Mouse (Mus musculus): Measurements from ENCODE around the gene Camk2d. TPM values are rescaled to one million over a fixed set of nuclear protein-coding genes. Genes with fewer than 3 reads are reported as not detected.

Gene Camk2d
- polyA plus RNA-seq, 1 experiment from 2014 or later = 10.5 TPM

DNA sequence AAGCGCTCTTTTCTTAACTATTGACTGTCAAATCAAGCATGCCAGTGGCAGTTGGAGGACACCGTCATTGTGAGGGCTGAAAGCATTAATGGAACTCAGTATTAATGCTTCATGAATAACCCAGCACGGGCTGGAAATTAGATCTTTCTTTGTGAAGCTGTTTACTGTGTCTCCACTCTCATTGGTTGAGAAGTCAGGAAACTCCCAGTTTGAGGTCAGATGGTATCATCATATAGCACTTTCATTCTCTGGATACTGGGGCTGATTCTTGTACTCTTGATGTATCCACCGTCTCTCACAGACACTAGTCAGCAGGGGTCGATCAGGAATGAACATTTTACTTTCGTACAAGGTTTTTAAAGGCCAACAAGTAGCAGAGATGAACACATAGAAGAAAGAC, 54.6 kb downstream of the Camk2d start:
- H3K27ac ChIP-seq (ENCODE audit: low read depth, low read length) = no peak overlapping the region
- H3K4me3 ChIP-seq (ENCODE audit: low read depth, low read length) = no peak overlapping the region
- 78% methylated on average over 6 of the region's 6 CpGs for WGBS
- no peak for ATAC-seq (replicated peaks; ENCODE audit: low FRiP score)
- no peak overlapping the region for H3K9ac ChIP-seq (ENCODE audit: low read depth, low read length)
- H3K27me3 ChIP-seq (replicated peaks; ENCODE audit: control insufficient read depth, insufficient read depth, low read length) = no peaks in the 10 kb centered on the region
- H3K9me3 ChIP-seq (ENCODE audit: control insufficient read depth, low read length) = no peaks in the 10 kb centered on the region
- H3K36me3 ChIP-seq (ENCODE audit: control insufficient read depth, insufficient read depth, low read length) = no peaks in the 10 kb centered on the region
- no peaks in the 10 kb centered on the region for H3K4me1 ChIP-seq (replicated peaks; ENCODE audit: control insufficient read depth, insufficient read depth, low read length)
- H3K4me2 ChIP-seq = no peak overlapping the region
- DNase-seq (ENCODE audit: low spot score) = no peak

GRCm38 (mm10) chr3:126652361-126652760, 56.3 kb downstream of the Camk2d start:
- ATAC-seq (replicated peaks; ENCODE audit: low FRiP score) (no peak), DNase-seq (ENCODE audit: low spot score) (no peak)
- Histone ChIP-seq H3K36me3 (ENCODE audit: control insufficient read depth, insufficient read depth, low read length) (no peaks in the 10 kb centered on the region), H3K27ac (ENCODE audit: low read depth, low read length) (no peak overlapping the region), H3K4me3 (ENCODE audit: low read depth, low read length) (no peak overlapping the region), H3K4me1 (replicated peaks; ENCODE audit: control insufficient read depth, insufficient read depth, low read length) (no peaks in the 10 kb centered on the region), H3K27me3 (replicated peaks; ENCODE audit: control insufficient read depth, insufficient read depth, low read length) (no peaks in the 10 kb centered on the region), H3K4me2 (no peak overlapping the region), H3K9ac (ENCODE audit: low read depth, low read length) (no peak overlapping the region), H3K9me3 (ENCODE audit: control insufficient read depth, low read length) (no peaks in the 10 kb centered on the region)
- 79% methylated on average over 2 of the region's 2 CpGs for WGBS

DNA sequence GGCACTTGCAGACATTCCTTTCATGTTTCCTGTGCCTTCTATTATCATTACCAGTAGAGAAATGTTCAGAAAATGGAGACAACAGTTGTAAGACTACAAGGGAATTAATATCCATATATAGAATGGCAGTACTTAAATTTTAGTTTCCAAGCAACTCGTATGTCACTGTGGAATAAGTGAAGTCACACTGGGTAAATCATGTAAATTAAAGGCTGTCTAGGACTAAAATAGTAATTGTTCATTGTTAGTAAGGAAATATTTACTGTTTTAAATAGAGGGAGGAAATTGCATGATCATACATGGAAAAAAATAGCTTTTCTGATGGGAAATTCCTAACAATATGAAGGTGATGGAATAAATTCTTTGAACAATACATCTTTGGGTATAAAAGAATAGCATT, 57.0 kb downstream of the Camk2d start:
- H3K36me3 ChIP-seq (ENCODE audit: control insufficient read depth, insufficient read depth, low read length) = no peaks in the 10 kb centered on the region
- H3K4me1 ChIP-seq (replicated peaks; ENCODE audit: control insufficient read depth, insufficient read depth, low read length) = no peaks in the 10 kb centered on the region
- H3K4me3 ChIP-seq (ENCODE audit: low read depth, low read length) = no peak overlapping the region
- WGBS = 78% methylated on average over 1 of the region's 1 CpGs
- H3K9me3 ChIP-seq (ENCODE audit: control insufficient read depth, low read length) = no peaks in the 10 kb centered on the region
- no peaks in the 10 kb centered on the region for H3K27me3 ChIP-seq (replicated peaks; ENCODE audit: control insufficient read depth, insufficient read depth, low read length)
- no peak for DNase-seq (ENCODE audit: low spot score)
- no peak overlapping the region for H3K9ac ChIP-seq (ENCODE audit: low read depth, low read length)
- no peak overlapping the region for H3K27ac ChIP-seq (ENCODE audit: low read depth, low read length)
- H3K4me2 ChIP-seq = no peak overlapping the region
- no peak for ATAC-seq (replicated peaks; ENCODE audit: low FRiP score)

GRCm38 (mm10) chr3:126656173-126656572, 60.1 kb downstream of the Camk2d start:
- WGBS = 59% methylated on average over 3 of the region's 3 CpGs
- Histone ChIP-seq H3K9ac (ENCODE audit: low read depth, low read length) (no peak overlapping the region), H3K27ac (ENCODE audit: low read depth, low read length) (no peak overlapping the region), H3K4me3 (ENCODE audit: low read depth, low read length) (no peak overlapping the region), H3K4me1 (replicated peaks; ENCODE audit: control insufficient read depth, insufficient read depth, low read length) (no peaks in the 10 kb centered on the region), H3K4me2 (no peak overlapping the region), H3K27me3 (replicated peaks; ENCODE audit: control insufficient read depth, insufficient read depth, low read length) (no peaks in the 10 kb centered on the region), H3K9me3 (ENCODE audit: control insufficient read depth, low read length) (no peaks in the 10 kb centered on the region), H3K36me3 (ENCODE audit: control insufficient read depth, insufficient read depth, low read length) (no peaks in the 10 kb centered on the region)
- ATAC-seq (replicated peaks; ENCODE audit: low FRiP score) (no peak), DNase-seq (ENCODE audit: low spot score) (no peak)

GRCm38 (mm10) chr3:126657895-126658294, 61.8 kb downstream of the Camk2d start:
- WGBS = 51% methylated on average over 4 of the region's 4 CpGs
- Histone ChIP-seq H3K27me3 (replicated peaks; ENCODE audit: control insufficient read depth, insufficient read depth, low read length) (no peaks in the 10 kb centered on the region), H3K27ac (ENCODE audit: low read depth, low read length) (no peak overlapping the region), H3K4me1 (replicated peaks; ENCODE audit: control insufficient read depth, insufficient read depth, low read length) (no peaks in the 10 kb centered on the region), H3K36me3 (ENCODE audit: control insufficient read depth, insufficient read depth, low read length) (no peaks in the 10 kb centered on the region), H3K4me3 (ENCODE audit: low read depth, low read length) (no peak overlapping the region), H3K9me3 (ENCODE audit: control insufficient read depth, low read length) (no peaks in the 10 kb centered on the region), H3K4me2 (no peak overlapping the region), H3K9ac (ENCODE audit: low read depth, low read length) (no peak overlapping the region)
- DNase-seq (ENCODE audit: low spot score) = no peak
- no peak for ATAC-seq (replicated peaks; ENCODE audit: low FRiP score)

GRCm38 (mm10) chr3:126658791-126659190, 62.7 kb downstream of the Camk2d start:
- Histone ChIP-seq H3K4me3 (ENCODE audit: low read depth, low read length) (no peak overlapping the region), H3K9me3 (ENCODE audit: control insufficient read depth, low read length) (no peaks in the 10 kb centered on the region), H3K27ac (ENCODE audit: low read depth, low read length) (no peak overlapping the region), H3K4me1 (replicated peaks; ENCODE audit: control insufficient read depth, insufficient read depth, low read length) (no peaks in the 10 kb centered on the region), H3K4me2 (no peak overlapping the region), H3K9ac (ENCODE audit: low read depth, low read length) (no peak overlapping the region), H3K27me3 (replicated peaks; ENCODE audit: control insufficient read depth, insufficient read depth, low read length) (no peaks in the 10 kb centered on the region), H3K36me3 (ENCODE audit: control insufficient read depth, insufficient read depth, low read length) (no peaks in the 10 kb centered on the region)
- WGBS = 53% methylated on average over 10 of the region's 10 CpGs
- no peak for ATAC-seq (replicated peaks; ENCODE audit: low FRiP score)
- no peak for DNase-seq (ENCODE audit: low spot score)

DNA sequence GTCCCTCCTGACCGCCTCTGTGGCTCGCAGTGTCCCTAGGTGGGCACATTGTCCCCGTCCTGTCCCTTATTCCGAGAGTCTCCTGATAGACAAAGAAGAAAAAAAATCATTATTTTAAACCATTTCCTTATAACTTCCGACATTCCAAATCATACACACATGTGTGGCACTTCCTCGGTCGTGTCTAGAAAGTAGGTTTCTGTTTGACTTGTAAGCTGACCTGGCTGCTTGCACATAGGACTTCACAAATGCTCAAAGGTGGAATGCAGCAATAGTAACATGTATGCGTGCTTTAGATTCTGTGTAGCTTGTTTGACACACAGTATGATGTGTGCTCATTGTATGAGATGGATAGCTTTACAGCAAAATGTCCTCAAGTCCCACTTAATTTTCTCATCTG, 63.1 kb downstream of the Camk2d start:
- ATAC-seq (replicated peaks; ENCODE audit: low FRiP score) (no peak), DNase-seq (ENCODE audit: low spot score) (no peak)
- WGBS = 74% methylated on average over 8 of the region's 8 CpGs
- no peaks in the 10 kb centered on the region for H3K9me3 ChIP-seq (ENCODE audit: control insufficient read depth, low read length)
- H3K4me1 ChIP-seq (replicated peaks; ENCODE audit: control insufficient read depth, insufficient read depth, low read length) = no peaks in the 10 kb centered on the region
- no peaks in the 10 kb centered on the region for H3K27me3 ChIP-seq (replicated peaks; ENCODE audit: control insufficient read depth, insufficient read depth, low read length)
- no peak overlapping the region for H3K4me3 ChIP-seq (ENCODE audit: low read depth, low read length)
- H3K36me3 ChIP-seq (ENCODE audit: control insufficient read depth, insufficient read depth, low read length) = no peaks in the 10 kb centered on the region
- H3K9ac ChIP-seq (ENCODE audit: low read depth, low read length) = no peak overlapping the region
- H3K27ac ChIP-seq (ENCODE audit: low read depth, low read length) = no peak overlapping the region
- H3K4me2 ChIP-seq = no peak overlapping the region

DNA sequence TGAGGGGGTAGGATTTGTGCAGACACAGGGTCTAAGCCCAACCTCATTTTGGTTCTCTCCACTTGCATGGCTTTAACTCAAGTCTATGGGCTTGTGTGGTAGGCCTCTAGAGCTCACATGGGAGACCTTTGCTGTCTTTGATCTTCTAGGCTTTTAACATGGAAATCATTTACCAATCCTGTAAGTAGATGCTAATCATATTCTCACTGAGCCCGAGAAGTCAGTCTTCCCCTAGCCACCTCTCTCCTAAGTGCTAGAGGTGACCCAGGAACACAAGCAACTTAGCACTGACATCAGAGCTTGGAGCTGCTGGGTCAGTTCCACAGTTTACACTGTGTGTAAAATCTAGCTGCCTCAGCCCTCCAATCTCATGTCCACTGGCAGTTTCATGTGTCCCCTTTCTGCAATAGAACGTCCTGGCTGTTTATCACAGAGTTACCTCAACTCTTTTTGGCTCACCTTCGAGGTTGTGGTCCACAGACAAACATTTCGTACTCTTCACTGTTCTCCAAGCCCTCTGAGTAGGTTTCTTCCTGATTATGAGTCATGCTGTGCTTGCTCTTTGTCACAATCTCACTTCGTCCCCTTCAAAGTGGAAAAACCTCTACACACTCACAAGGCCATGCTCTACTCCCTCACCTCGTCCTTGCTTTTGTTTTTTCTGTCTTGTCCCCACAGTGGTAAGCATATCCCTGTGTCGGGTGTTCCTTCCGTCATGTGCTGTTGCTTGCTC, 63.9 kb downstream of the Camk2d start:
- H3K36me3 ChIP-seq (ENCODE audit: control insufficient read depth, insufficient read depth, low read length) = no peaks in the 10 kb centered on the region
- no peak overlapping the region for H3K9ac ChIP-seq (ENCODE audit: low read depth, low read length)
- H3K4me2 ChIP-seq = no peak overlapping the region
- H3K27ac ChIP-seq (ENCODE audit: low read depth, low read length) = no peak overlapping the region
- H3K27me3 ChIP-seq (replicated peaks; ENCODE audit: control insufficient read depth, insufficient read depth, low read length) = no peaks in the 10 kb centered on the region
- no peak overlapping the region for H3K4me3 ChIP-seq (ENCODE audit: low read depth, low read length)
- H3K4me1 ChIP-seq (replicated peaks; ENCODE audit: control insufficient read depth, insufficient read depth, low read length) = no peaks in the 10 kb centered on the region
- DNase-seq (ENCODE audit: low spot score) (no peak), ATAC-seq (replicated peaks; ENCODE audit: low FRiP score) (no peak)
- 72% methylated on average over 8 of the region's 8 CpGs for WGBS
- no peaks in the 10 kb centered on the region for H3K9me3 ChIP-seq (ENCODE audit: control insufficient read depth, low read length)

GRCm38 (mm10) chr3:126660575-126660974, 64.5 kb downstream of the Camk2d start:
- H3K4me3 ChIP-seq (ENCODE audit: low read depth, low read length) = no peak overlapping the region
- no peaks in the 10 kb centered on the region for H3K27me3 ChIP-seq (replicated peaks; ENCODE audit: control insufficient read depth, insufficient read depth, low read length)
- no peak for ATAC-seq (replicated peaks; ENCODE audit: low FRiP score)
- H3K27ac ChIP-seq (ENCODE audit: low read depth, low read length) = no peak overlapping the region
- H3K36me3 ChIP-seq (ENCODE audit: control insufficient read depth, insufficient read depth, low read length) = no peaks in the 10 kb centered on the region
- H3K9ac ChIP-seq (ENCODE audit: low read depth, low read length) = no peak overlapping the region
- no peaks in the 10 kb centered on the region for H3K9me3 ChIP-seq (ENCODE audit: control insufficient read depth, low read length)
- H3K4me1 ChIP-seq (replicated peaks; ENCODE audit: control insufficient read depth, insufficient read depth, low read length) = no peaks in the 10 kb centered on the region
- WGBS = 85% methylated on average over 2 of the region's 2 CpGs
- DNase-seq (ENCODE audit: low spot score) = no peak
- H3K4me2 ChIP-seq = no peak overlapping the region

Measured in liver, embryonic 11.5 days (tissue).